Comparison of ENCODE assay signal across 26 mouse cellular contexts in the genomic region with DNA sequence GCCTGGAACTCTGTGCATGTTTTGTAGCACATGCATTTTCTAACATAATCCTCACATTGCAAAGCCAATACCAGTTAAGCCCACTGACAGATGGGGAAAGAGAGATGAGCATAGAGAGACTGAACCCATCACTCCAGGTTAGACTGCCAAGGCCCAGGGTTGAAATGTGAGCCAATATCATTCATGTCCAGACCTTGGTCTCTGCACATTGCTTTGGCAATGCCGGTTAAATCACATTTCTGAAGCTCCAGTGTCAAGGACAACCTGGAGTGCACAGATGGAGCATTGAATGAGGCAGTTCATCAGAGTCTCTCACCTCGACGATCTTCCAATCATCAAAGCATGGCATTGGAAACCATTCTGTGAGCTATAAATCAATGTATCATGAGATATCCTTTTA. TPM values are rescaled to one million over a fixed set of nuclear protein-coding genes. Genes with fewer than 3 reads are reported as not detected.
"Had no signal": no experiment of that assay in that cellular context is flagged by ENCODE, and none has a peak within 500 bp of the region (broad histone marks: within the 10 kb centered on the region; RNA-seq: fewer than 3 reads in every experiment).

No protein-coding gene starts in this region.

- H3K36me3 ChIP-seq: midbrain, embryonic 10.5 days; midbrain, embryonic 12.5 days; neural tube, embryonic 13.5 days; neural tube, embryonic 15.5 days had no signal

- H3K4me2 ChIP-seq: lung, embryonic 14.5 days; midbrain, embryonic 12.5 days; neural tube, embryonic 13.5 days; neural tube, embryonic 15.5 days had no signal

- H3K4me1 ChIP-seq: midbrain, embryonic 10.5 days; midbrain, embryonic 12.5 days; neural tube, embryonic 13.5 days; neural tube, embryonic 15.5 days had no signal

- ATAC-seq: midbrain, embryonic 16.5 days had no signal

- H3K27me3 ChIP-seq: midbrain, embryonic 12.5 days; neural tube, embryonic 13.5 days; neural tube, embryonic 15.5 days had no signal

- H3K9ac ChIP-seq: lung, embryonic 14.5 days; midbrain, embryonic 12.5 days; neural tube, embryonic 13.5 days; neural tube, embryonic 15.5 days had no signal

- H3K9me3 ChIP-seq: midbrain, embryonic 10.5 days; midbrain, embryonic 12.5 days; neural tube, embryonic 13.5 days; neural tube, embryonic 15.5 days had no signal

- H3K4me3 ChIP-seq: midbrain, embryonic 10.5 days; midbrain, embryonic 12.5 days; myocyte; neural tube, embryonic 13.5 days; neural tube, embryonic 15.5 days had no signal

- H3K27ac ChIP-seq: midbrain, embryonic 10.5 days; midbrain, embryonic 12.5 days; neural tube, embryonic 13.5 days; neural tube, embryonic 15.5 days had no signal

- DNase-seq: lung, adult 18-20 months; lung, embryonic 14.5 days; lung, postnatal 10 days; lung, postnatal 4 days; midbrain, embryonic 14.5 days; retina, postnatal 1 day; right cerebral cortex, adult 18-20 months; right cerebral cortex, postnatal 25 days; right cerebral cortex, postnatal 4 days; spleen, adult 18-20 months; thymus, adult 18-20 months; thymus, postnatal 14 days; thymus, postnatal 36 days had no signal

RNA-seq across cellular contexts. Expression of gene Akr1d1, which starts 2.1 kb away (rescaled TPM):
- total RNA-seq: megakaryocyte, adult 5-6 weeks; megakaryocyte-erythroid progenitor cell, adult 5-6 weeks had no signal
- polyA plus RNA-seq: lung, embryonic 14.5 days; lung, embryonic 16.5 days; midbrain, embryonic 10.5 days; midbrain, embryonic 12.5 days; midbrain, embryonic 14.5 days; midbrain, embryonic 16.5 days; myocyte; neural tube, embryonic 11.5 days; neural tube, embryonic 13.5 days; neural tube, embryonic 15.5 days; small intestine, adult 2 months; stomach, embryonic 14.5 days; thymus, postnatal 0 days had no signal
